Mouse (Mus musculus) heart, embryonic 11.5 days (tissue): ENCODE measurements at regions not wholly inside any gene's neighbourhood (a gene's known extent, or its start where the extent isn't known, plus 50 kb on each side); places are given as distances from the start of the nearest gene placed in this dataset.

Source experiments
- ATAC-seq: fragments of 200-750 bp; cut with Nextera tagmentation; replicated peaks from 2 replicates; pipeline ENCODE4 v1.8.0; 2017; ENCODE audit warnings: moderate library complexity; ENCODE audit not compliant: insufficient number of reproducible peaks, low FRiP score, low TSS enrichment
- H3K27ac ChIP-seq: fragments of 300-500 bp; sonication (generic); 2 replicates; pipeline ENCODE4 v1.5.1; 2014; ENCODE audit warnings: mild to moderate bottlenecking, low read depth, low read length
- H3K27me3 ChIP-seq: fragments of 300-500 bp; sonication (generic); 2 replicates; pipeline ENCODE4 v1.6.1; 2014; ENCODE audit warnings: mild to moderate bottlenecking, low read length, mixed read lengths; ENCODE audit not compliant: control insufficient read depth, insufficient read depth
- H3K36me3 ChIP-seq: fragments of 300-500 bp; sonication (generic); 2 replicates; pipeline ENCODE4 v1.6.1; 2014; ENCODE audit warnings: mild to moderate bottlenecking, low read length, moderate library complexity, mixed read lengths; ENCODE audit not compliant: control insufficient read depth, insufficient read depth
- H3K4me1 ChIP-seq: fragments of 300-500 bp; sonication (generic); 2 replicates; pipeline ENCODE4 v1.6.1; 2014; ENCODE audit warnings: low read length; ENCODE audit not compliant: control insufficient read depth, insufficient read depth
- H3K4me2 ChIP-seq: fragments of 300-500 bp; sonication (generic); 2 replicates; pipeline ENCODE4 v1.6.1; 2014; ENCODE audit warnings: mild to moderate bottlenecking, moderate library complexity
- H3K4me3 ChIP-seq: fragments of 300-500 bp; sonication (generic); 2 replicates; pipeline ENCODE4 v1.5.1; 2014; ENCODE audit warnings: low read depth, low read length
- H3K9ac ChIP-seq: fragments of 300-500 bp; sonication (generic); 2 replicates; pipeline ENCODE4 v1.6.1; 2014; ENCODE audit warnings: mild to moderate bottlenecking, low read depth, low read length, moderate library complexity
- H3K9me3 ChIP-seq: fragments of 300-500 bp; sonication (generic); replicated peaks from 2 replicates; pipeline ENCODE4 v1.6.1; 2016; ENCODE audit warnings: low read length; ENCODE audit not compliant: control insufficient read depth
- WGBS: fragments of 180-500 bp; shearing (Covaris S2); extraction: QIAGEN DNeasy Blood & Tissue Kit; methylation state at CpG from one replicate; pipeline ENCODE4 v1.1.7; 2014; ENCODE audit not compliant: insufficient replicate concordance; 5-methylcytosine and 5-hydroxymethylcytosine counted together

GRCm38 (mm10) chr2:178927038-178927660 lies 496.8 kb downstream of the Cdh26 start:
- no peak for ATAC-seq
- Histone ChIP-seq H3K9me3 (no peaks in the 10 kb centered on the region), H3K4me3 (no peak overlapping the region), H3K27ac (no peak overlapping the region), H3K4me1 (no peaks in the 10 kb centered on the region), H3K9ac (no peak overlapping the region), H3K36me3 (no peaks in the 10 kb centered on the region), H3K4me2 (no peak overlapping the region), H3K27me3 (no peaks in the 10 kb centered on the region)
- WGBS: 76% methylated on average over 13 of the region's 13 CpGs

- no peak overlapping the region for H3K27ac ChIP-seq
- H3K4me1 ChIP-seq: no peaks in the 10 kb centered on the region
- no peak overlapping the region for H3K4me2 ChIP-seq
- ATAC-seq: no peak
- 76% methylated on average over 6 of the region's 6 CpGs for WGBS
- H3K36me3 ChIP-seq: no peaks in the 10 kb centered on the region
- no peaks in the 10 kb centered on the region for H3K9me3 ChIP-seq
- no peaks in the 10 kb centered on the region for H3K27me3 ChIP-seq
- no peak overlapping the region for H3K4me3 ChIP-seq
- no peak overlapping the region for H3K9ac ChIP-seq
Measured at GRCm38 (mm10) chr2:178929033-178929432, 498.7 kb downstream of the Cdh26 start.

- Histone ChIP-seq H3K36me3 (no peaks in the 10 kb centered on the region), H3K9ac (no peak overlapping the region), H3K4me1 (no peaks in the 10 kb centered on the region), H3K4me3 (no peak overlapping the region), H3K4me2 (no peak overlapping the region), H3K27ac (no peak overlapping the region), H3K27me3 (no peaks in the 10 kb centered on the region), H3K9me3 (no peaks in the 10 kb centered on the region)
- no peak for ATAC-seq
- 60% methylated on average over 2 of the region's 2 CpGs for WGBS
Measured at GRCm38 (mm10) chr2:178930125-178930524, 499.8 kb downstream of the Cdh26 start.

GRCm38 (mm10) chr2:178948471-178948870 lies 493.8 kb upstream of the Cdh4 start:
- Histone ChIP-seq H3K27ac (no peak overlapping the region), H3K4me1 (no peaks in the 10 kb centered on the region; the same call in 1 of the 2 replicates), H3K9ac (no peak overlapping the region), H3K4me3 (no peak overlapping the region), H3K4me2 (no peak overlapping the region), H3K27me3 (no peaks in the 10 kb centered on the region), H3K36me3 (no peaks in the 10 kb centered on the region), H3K9me3 (no peaks in the 10 kb centered on the region)
- WGBS: 68% methylated on average over 6 of the region's 6 CpGs
- ATAC-seq: no peak

- no peak overlapping the region for H3K4me2 ChIP-seq
- ATAC-seq: no peak
- H3K4me1 ChIP-seq: no peaks in the 10 kb centered on the region; the same call in 1 of the 2 replicates
- no peaks in the 10 kb centered on the region for H3K27me3 ChIP-seq
- H3K36me3 ChIP-seq: no peaks in the 10 kb centered on the region
- WGBS: 42% methylated on average over 4 of the region's 4 CpGs
- no peaks in the 10 kb centered on the region for H3K9me3 ChIP-seq
- H3K4me3 ChIP-seq: no peak overlapping the region
- H3K9ac ChIP-seq: no peak overlapping the region
- H3K27ac ChIP-seq: no peak overlapping the region
Measured at GRCm38 (mm10) chr2:178949103-178949502, 493.1 kb upstream of the Cdh4 start.

- no peak for ATAC-seq
- no peak overlapping the region for H3K4me3 ChIP-seq
- H3K9ac ChIP-seq: no peak overlapping the region
- H3K4me2 ChIP-seq: no peak overlapping the region
- H3K9me3 ChIP-seq: no peaks in the 10 kb centered on the region
- no peak overlapping the region for H3K27ac ChIP-seq
- 35% methylated on average over 1 of the region's 1 CpGs for WGBS
- H3K4me1 ChIP-seq: no peaks in the 10 kb centered on the region; the same call in 1 of the 2 replicates
- no peaks in the 10 kb centered on the region; the same call in 1 of the 2 replicates for H3K27me3 ChIP-seq
- H3K36me3 ChIP-seq: no peaks in the 10 kb centered on the region
Measured at GRCm38 (mm10) chr2:178950304-178950703, 491.9 kb upstream of the Cdh4 start.

GRCm38 (mm10) chr2:178954420-178955067 lies 487.7 kb upstream of the Cdh4 start:
- H3K27ac ChIP-seq: no peak overlapping the region
- no peaks in the 10 kb centered on the region; the same call in 1 of the 2 replicates for H3K4me1 ChIP-seq
- no peak overlapping the region for H3K9ac ChIP-seq
- no peaks in the 10 kb centered on the region for H3K9me3 ChIP-seq
- H3K4me3 ChIP-seq: no peak overlapping the region
- H3K4me2 ChIP-seq: no peak overlapping the region
- ATAC-seq: no peak
- H3K36me3 ChIP-seq: no peaks in the 10 kb centered on the region
- no peaks in the 10 kb centered on the region; the same call in 1 of the 2 replicates for H3K27me3 ChIP-seq
- WGBS: 66% methylated on average over 2 of the region's 2 CpGs

- 86% methylated on average over 10 of the region's 10 CpGs for WGBS
- H3K4me1 ChIP-seq: peaks cover 4% of the 10 kb centered on the region; the same call in 1 of the 2 replicates
- no peaks in the 10 kb centered on the region for H3K36me3 ChIP-seq
Measured at GRCm38 (mm10) chr2:178958829-178959228, 483.4 kb upstream of the Cdh4 start.

GRCm38 (mm10) chr2:178959603-178960002 lies 482.6 kb upstream of the Cdh4 start:
- H3K27me3 ChIP-seq: no peaks in the 10 kb centered on the region
- no peak overlapping the region for H3K4me3 ChIP-seq
- WGBS: 49% methylated on average over 6 of the region's 6 CpGs
- H3K4me2 ChIP-seq: no peak overlapping the region
- H3K9me3 ChIP-seq: no peaks in the 10 kb centered on the region
- ATAC-seq: no peak
- H3K4me1 ChIP-seq: peaks cover 4% of the 10 kb centered on the region; the same call in 1 of the 2 replicates
- H3K36me3 ChIP-seq: no peaks in the 10 kb centered on the region
- no peak overlapping the region for H3K9ac ChIP-seq
- no peak overlapping the region for H3K27ac ChIP-seq

More at GRCm38 (mm10) chr2:178958829-178959228, 483.4 kb upstream of the Cdh4 start:
- no peaks in the 10 kb centered on the region for H3K9me3 ChIP-seq
- H3K9ac ChIP-seq: no peak overlapping the region
- no peak overlapping the region for H3K4me2 ChIP-seq
- ATAC-seq: no peak
- no peak overlapping the region for H3K4me3 ChIP-seq
- H3K27me3 ChIP-seq: no peaks in the 10 kb centered on the region; the same call in 1 of the 2 replicates
- no peak overlapping the region for H3K27ac ChIP-seq
